Mouse (Mus musculus) mesoderm, embryonic 11.5 days (tissue): ENCODE measurements around the gene Akr1c13.

ENCODE experiments used
- DNase-seq: peaks from one replicate; pipeline ENCODE4 v3.0.0-alpha.2; 2012; ENCODE audit warnings: low read depth, low spot score

The Akr1c13 gene

GRCm38 (mm10) chr13:4244861-4245559, 54.1 kb downstream of the Akr1c13 start:
- peak; percentile 64 for DNase-seq

GRCm38 (mm10) chr13:4249347-4249746, 58.4 kb downstream of the Akr1c13 start:
- no peak for DNase-seq
